Mouse (Mus musculus): ENCODE measurements around the gene Gm33543. TPM values are rescaled to one million over a fixed set of nuclear protein-coding genes. Genes with fewer than 3 reads are reported as not detected.

The Gm33543 gene
- polyA plus RNA-seq, 1 experiment from 2014 or later: not detected

DNA sequence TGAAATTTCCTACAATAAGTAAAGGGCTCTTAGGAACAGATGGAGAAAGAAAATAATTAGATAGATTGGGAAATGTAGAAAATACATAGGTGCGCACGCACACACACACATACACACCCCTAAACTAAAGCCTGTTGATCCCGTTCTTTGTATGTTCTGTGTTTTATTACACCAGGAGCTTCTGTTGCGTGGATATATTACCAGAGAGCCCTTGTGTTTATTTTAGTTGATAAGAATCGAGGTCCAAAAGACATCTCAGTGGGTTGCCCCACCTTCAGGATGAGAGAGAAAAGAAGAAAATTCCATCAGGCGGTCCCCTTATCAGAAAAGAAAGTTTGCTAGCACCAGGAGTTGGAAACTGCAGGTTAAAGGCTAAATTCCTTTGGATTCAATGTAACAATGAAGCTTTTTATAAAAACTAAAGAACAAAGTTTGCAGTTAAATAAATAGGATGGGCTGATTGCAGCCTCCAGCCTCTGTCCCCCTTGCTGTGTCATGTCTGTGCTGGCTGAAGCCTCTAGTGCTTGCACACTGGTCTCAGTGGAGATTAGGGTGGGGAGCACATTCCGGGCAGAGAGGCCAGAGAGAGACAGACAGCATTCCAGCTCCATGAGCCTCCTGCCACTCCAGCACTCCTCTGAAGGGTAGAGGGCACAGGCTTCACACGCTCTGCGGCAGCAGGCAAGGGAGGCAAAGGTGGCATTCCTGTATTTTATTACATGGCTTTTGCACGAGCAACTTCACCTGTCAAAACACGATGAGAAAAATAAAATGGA lies 21.8 kb upstream of the Gm33543 start:
- ATAC-seq (ENCODE audit: insufficient number of reproducible peaks, low FRiP score): peak; percentile 87
- Histone ChIP-seq H3K36me3 (no peaks in the 10 kb centered on the region), H3K4me2 (no peak overlapping the region; the same call in 1 of the 2 replicates), H3K9me3 (replicated peaks) (no peaks in the 10 kb centered on the region), H3K27ac (ENCODE audit: poor library complexity, severe bottlenecking) (peak overlapping the region; percentile 40), H3K27me3 (replicated peaks) (no peaks in the 10 kb centered on the region), H3K4me1 (replicated peaks) (peaks cover 13% of the 10 kb centered on the region), H3K9ac (no peak overlapping the region), H3K4me3 (no peak overlapping the region)
- 40% methylated on average over 11 of the region's 11 CpGs for WGBS

DNA sequence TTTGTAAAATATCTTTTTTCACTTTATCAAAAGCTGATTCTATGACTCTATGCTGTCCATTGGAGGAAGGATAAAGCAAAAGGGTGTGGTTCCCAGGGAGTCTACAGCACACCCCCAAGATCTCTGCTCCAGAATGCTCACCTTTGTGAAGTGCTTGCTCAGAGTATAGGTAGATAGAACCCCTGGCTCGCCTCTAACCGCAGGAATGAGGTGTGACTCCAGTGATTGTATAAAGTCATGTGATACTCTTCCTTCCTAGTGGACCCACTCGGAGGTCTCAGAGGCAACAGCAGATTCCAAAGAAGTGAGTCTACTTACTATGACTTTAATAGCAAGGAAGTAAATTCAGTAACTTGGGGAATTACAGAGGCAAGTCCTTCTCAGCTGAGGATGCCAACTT lies 19.9 kb upstream of the Gm33543 start:
- Histone ChIP-seq H3K9me3 (replicated peaks) (no peaks in the 10 kb centered on the region), H3K27me3 (replicated peaks) (no peaks in the 10 kb centered on the region), H3K4me3 (no peak overlapping the region), H3K27ac (ENCODE audit: poor library complexity, severe bottlenecking) (no peak overlapping the region), H3K9ac (no peak overlapping the region), H3K36me3 (no peaks in the 10 kb centered on the region), H3K4me2 (no peak overlapping the region), H3K4me1 (replicated peaks) (peaks cover 13% of the 10 kb centered on the region)
- no peak for ATAC-seq (ENCODE audit: insufficient number of reproducible peaks, low FRiP score)
- 68% methylated on average over 3 of the region's 3 CpGs for WGBS

DNA sequence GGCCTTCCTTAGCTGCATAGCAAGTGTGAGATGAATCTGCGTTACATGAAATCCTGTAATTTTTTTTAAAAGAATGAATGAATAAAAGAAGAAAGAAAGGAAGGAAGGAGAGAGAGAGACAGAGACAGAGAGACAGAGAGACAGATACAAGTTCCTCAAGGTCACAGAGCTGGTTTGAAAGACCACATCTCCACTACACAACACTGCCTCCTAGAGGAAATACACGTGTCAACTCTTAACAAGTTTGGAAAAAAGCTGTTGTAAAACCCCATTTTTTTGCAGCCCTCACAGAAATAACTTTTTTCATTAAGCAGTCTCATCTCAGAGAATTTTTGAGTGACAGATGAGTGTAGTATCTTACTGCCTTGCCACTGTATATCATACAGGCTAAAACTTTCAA lies 15.4 kb upstream of the Gm33543 start:
- 24% methylated on average over 2 of the region's 2 CpGs for WGBS
- Histone ChIP-seq H3K9ac (no peak overlapping the region), H3K4me1 (replicated peaks) (no peaks in the 10 kb centered on the region), H3K9me3 (replicated peaks) (no peaks in the 10 kb centered on the region), H3K27ac (ENCODE audit: poor library complexity, severe bottlenecking) (no peak overlapping the region), H3K36me3 (no peaks in the 10 kb centered on the region), H3K27me3 (replicated peaks) (no peaks in the 10 kb centered on the region), H3K4me2 (no peak overlapping the region), H3K4me3 (no peak overlapping the region)
- no peak for ATAC-seq (ENCODE audit: insufficient number of reproducible peaks, low FRiP score)

DNA sequence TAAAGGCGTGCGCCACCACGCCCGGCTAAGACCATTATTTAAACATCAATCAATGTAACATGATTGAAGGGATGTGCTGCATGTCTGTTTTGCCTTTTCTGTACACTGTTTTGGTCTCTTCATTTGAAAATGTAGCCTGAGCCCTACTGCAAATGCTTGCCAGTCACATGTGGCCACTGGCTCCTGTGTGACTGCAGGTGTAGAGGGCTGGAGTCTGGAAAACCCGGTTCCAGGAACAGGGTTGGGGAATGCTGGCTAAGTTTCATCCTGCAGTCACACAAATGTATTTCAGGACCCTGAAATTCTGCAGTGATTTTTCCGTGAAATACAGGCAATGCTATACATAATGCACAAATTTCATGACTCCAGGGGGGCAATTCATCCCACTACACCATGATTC lies 12.7 kb upstream of the Gm33543 start:
- H3K9ac ChIP-seq: no peak overlapping the region
- WGBS: 88% methylated on average over 6 of the region's 6 CpGs

DNA sequence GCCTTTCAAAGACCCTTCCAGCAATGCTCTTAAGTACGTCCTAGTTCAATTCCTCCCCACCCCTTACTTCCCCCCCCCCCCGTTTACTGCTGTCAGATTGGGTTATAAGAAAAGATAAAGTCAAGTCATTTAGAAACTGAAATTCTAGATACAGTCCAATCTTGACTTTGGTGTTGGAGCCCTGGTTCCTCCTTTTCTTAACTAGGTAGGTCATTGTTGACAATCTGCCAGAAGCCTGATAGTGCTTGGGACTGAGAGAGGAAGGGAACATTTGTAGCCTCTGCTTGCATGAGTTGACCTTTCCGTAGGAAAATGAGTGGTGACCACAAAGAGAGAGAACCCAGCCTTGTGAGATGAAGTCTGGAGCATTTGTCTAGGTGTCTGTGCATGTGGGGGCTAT lies 7.8 kb upstream of the Gm33543 start:
- ATAC-seq (ENCODE audit: insufficient number of reproducible peaks, low FRiP score): no peak
- Histone ChIP-seq H3K36me3 (no peaks in the 10 kb centered on the region), H3K27ac (ENCODE audit: poor library complexity, severe bottlenecking) (no peak overlapping the region), H3K9ac (no peak overlapping the region), H3K27me3 (replicated peaks) (no peaks in the 10 kb centered on the region), H3K4me1 (replicated peaks) (no peaks in the 10 kb centered on the region; the same call in 1 of the 2 replicates), H3K9me3 (replicated peaks) (peaks cover 3% of the 10 kb centered on the region; the same call in 1 of the 2 replicates), H3K4me3 (no peak overlapping the region), H3K4me2 (no peak overlapping the region)
- WGBS: 46% methylated on average over 3 of the region's 3 CpGs

More for the DNA sequence above, 12.7 kb upstream of the Gm33543 start:
- no peak overlapping the region for H3K4me3 ChIP-seq
- no peaks in the 10 kb centered on the region for H3K27me3 ChIP-seq (replicated peaks)
- no peaks in the 10 kb centered on the region; the same call in 1 of the 2 replicates for H3K4me1 ChIP-seq (replicated peaks)
- ATAC-seq (ENCODE audit: insufficient number of reproducible peaks, low FRiP score): no peak
- H3K9me3 ChIP-seq (replicated peaks): no peaks in the 10 kb centered on the region
- H3K36me3 ChIP-seq: no peaks in the 10 kb centered on the region
- H3K27ac ChIP-seq (ENCODE audit: poor library complexity, severe bottlenecking): no peak overlapping the region
- no peak overlapping the region for H3K4me2 ChIP-seq

DNA sequence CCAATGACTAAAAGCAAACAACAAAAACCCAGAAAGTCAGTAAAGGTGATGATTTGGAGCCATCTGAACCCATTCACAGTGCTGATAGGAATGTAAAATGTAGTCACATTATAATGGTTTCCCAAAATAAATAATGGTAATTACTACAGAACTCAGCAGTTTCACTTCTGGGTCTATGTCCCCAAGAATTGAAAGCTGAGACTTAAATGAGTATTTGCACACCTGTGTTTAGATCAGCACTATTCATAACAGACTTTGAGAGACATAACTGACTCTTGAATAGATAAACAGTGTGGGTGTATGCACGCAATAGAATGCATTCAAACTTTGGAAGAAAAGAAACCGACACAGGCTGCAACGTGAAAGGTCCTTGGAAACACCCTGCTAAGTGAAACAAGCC lies 4.0 kb upstream of the Gm33543 start:
- H3K36me3 ChIP-seq: no peaks in the 10 kb centered on the region
- H3K4me3 ChIP-seq: no peak overlapping the region
- no peak overlapping the region for H3K9ac ChIP-seq
- H3K4me1 ChIP-seq (replicated peaks): no peaks in the 10 kb centered on the region; the same call in 1 of the 2 replicates
- H3K27me3 ChIP-seq (replicated peaks): no peaks in the 10 kb centered on the region
- peaks cover 3% of the 10 kb centered on the region; the same call in 1 of the 2 replicates for H3K9me3 ChIP-seq (replicated peaks)
- WGBS: 74% methylated on average over 3 of the region's 3 CpGs
- H3K4me2 ChIP-seq: no peak overlapping the region
- H3K27ac ChIP-seq (ENCODE audit: poor library complexity, severe bottlenecking): no peak overlapping the region
- ATAC-seq (ENCODE audit: insufficient number of reproducible peaks, low FRiP score): no peak

DNA sequence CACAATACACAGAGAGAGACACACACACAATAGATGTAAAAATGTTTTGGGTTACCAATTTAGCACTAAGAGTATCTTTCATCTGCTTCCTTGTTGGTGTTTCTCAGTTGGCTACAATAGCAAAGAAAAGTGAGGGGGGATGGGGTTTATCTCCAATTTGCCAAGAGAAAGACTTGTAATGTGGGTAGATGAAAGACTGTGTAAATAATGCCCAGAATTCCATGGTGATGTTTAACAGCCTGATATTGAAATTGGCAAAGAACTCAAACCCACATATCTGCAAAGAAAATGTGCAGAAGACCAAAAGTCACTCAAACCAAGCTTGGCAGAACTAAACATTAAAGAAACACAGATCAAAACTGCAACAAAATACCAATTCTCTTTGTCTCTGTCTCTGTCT lies 3.6 kb upstream of the Gm33543 start:
- no peak overlapping the region for H3K9ac ChIP-seq
- no peaks in the 10 kb centered on the region for H3K27me3 ChIP-seq (replicated peaks)
- no peak overlapping the region for H3K4me2 ChIP-seq
- H3K4me1 ChIP-seq (replicated peaks): no peaks in the 10 kb centered on the region; the same call in 1 of the 2 replicates
- H3K9me3 ChIP-seq (replicated peaks): peaks cover 3% of the 10 kb centered on the region; the same call in 1 of the 2 replicates
- no peak overlapping the region for H3K4me3 ChIP-seq
- no peak for ATAC-seq (ENCODE audit: insufficient number of reproducible peaks, low FRiP score)
- no peaks in the 10 kb centered on the region for H3K36me3 ChIP-seq
- H3K27ac ChIP-seq (ENCODE audit: poor library complexity, severe bottlenecking): no peak overlapping the region

DNA sequence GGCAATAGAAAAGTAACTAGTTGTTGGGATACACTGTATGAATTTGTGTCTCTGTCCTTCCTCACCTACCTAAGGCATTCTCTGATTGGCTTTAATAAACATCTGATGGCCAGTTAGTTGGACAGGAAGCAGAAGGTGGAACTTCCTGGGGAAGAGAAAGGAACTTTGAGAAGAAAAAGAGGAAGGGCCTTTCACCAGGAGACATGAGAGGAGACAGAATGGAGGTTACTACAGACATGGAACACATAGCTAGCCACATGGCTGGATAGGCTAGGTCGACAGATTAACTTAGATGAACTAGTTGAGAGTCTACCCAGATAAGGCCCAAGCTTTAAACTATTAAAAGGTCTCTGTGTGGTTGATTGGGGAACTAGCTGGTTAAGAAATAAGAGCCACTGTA lies 1.1 kb upstream of the Gm33543 start:
- ATAC-seq (ENCODE audit: insufficient number of reproducible peaks, low FRiP score): no peak
- no peak overlapping the region for H3K4me3 ChIP-seq
- WGBS: 83% methylated on average over 1 of the region's 1 CpGs
- no peak overlapping the region for H3K4me2 ChIP-seq
- H3K27ac ChIP-seq (ENCODE audit: poor library complexity, severe bottlenecking): no peak overlapping the region
- no peaks in the 10 kb centered on the region for H3K27me3 ChIP-seq (replicated peaks)
- no peaks in the 10 kb centered on the region for H3K36me3 ChIP-seq
- H3K9me3 ChIP-seq (replicated peaks): peaks cover 3% of the 10 kb centered on the region; the same call in 1 of the 2 replicates
- no peak overlapping the region for H3K9ac ChIP-seq
- peaks cover 4% of the 10 kb centered on the region; the same call in 1 of the 2 replicates for H3K4me1 ChIP-seq (replicated peaks)

DNA sequence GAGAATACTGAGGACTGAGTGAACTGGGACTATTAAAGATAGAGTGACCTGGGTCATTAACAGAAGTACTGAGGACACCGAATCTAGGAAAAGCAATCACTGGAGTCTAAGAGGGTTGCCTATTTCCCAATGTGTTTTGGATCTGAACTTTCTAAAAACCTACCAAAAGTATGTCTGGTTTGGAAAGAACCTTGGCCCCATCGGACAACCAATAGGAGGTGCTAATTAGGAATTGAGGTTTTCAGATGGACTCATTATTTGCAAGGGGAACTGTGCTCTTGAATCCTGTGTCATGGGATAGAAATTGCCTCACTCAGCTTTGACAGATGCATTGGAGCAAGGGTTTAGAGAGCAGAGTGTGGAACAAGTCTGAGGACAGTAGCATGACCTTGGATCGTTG lies 1.5 kb downstream of the Gm33543 start:
- peaks cover 4% of the 10 kb centered on the region; the same call in 1 of the 2 replicates for H3K4me1 ChIP-seq (replicated peaks)
- H3K9ac ChIP-seq: no peak overlapping the region
- no peak overlapping the region for H3K27ac ChIP-seq (ENCODE audit: poor library complexity, severe bottlenecking)
- no peaks in the 10 kb centered on the region for H3K36me3 ChIP-seq
- no peak for ATAC-seq (ENCODE audit: insufficient number of reproducible peaks, low FRiP score)
- no peaks in the 10 kb centered on the region for H3K27me3 ChIP-seq (replicated peaks)
- 88% methylated on average over 3 of the region's 3 CpGs for WGBS
- H3K4me2 ChIP-seq: no peak overlapping the region
- H3K4me3 ChIP-seq: no peak overlapping the region
- H3K9me3 ChIP-seq (replicated peaks): no peaks in the 10 kb centered on the region

DNA sequence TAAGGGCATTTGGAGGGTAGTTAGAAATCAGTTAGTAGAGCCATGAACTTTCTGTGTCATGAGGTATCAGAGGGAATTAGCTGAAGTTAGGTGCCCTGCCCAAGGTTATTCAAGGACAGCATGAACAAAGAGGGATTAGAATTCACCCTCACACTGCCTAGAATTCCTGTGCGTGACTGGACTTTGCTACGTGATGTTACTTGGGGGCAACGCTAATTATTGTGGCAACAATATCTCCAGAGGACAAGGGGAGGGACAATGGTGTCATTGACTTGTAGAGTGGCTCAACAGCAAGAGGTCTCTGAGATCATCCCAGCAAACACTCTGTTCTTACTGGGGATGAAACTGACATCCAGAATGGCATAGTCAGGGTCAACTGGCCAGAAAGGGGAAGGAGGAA lies 2.9 kb downstream of the Gm33543 start:
- Histone ChIP-seq H3K27ac (ENCODE audit: poor library complexity, severe bottlenecking) (no peak overlapping the region), H3K4me1 (replicated peaks) (peaks cover 4% of the 10 kb centered on the region; the same call in 1 of the 2 replicates), H3K9ac (no peak overlapping the region), H3K9me3 (replicated peaks) (no peaks in the 10 kb centered on the region), H3K27me3 (replicated peaks) (no peaks in the 10 kb centered on the region), H3K36me3 (no peaks in the 10 kb centered on the region), H3K4me3 (no peak overlapping the region), H3K4me2 (no peak overlapping the region)
- WGBS: 62% methylated on average over 3 of the region's 3 CpGs
- ATAC-seq (ENCODE audit: insufficient number of reproducible peaks, low FRiP score): no peak

DNA sequence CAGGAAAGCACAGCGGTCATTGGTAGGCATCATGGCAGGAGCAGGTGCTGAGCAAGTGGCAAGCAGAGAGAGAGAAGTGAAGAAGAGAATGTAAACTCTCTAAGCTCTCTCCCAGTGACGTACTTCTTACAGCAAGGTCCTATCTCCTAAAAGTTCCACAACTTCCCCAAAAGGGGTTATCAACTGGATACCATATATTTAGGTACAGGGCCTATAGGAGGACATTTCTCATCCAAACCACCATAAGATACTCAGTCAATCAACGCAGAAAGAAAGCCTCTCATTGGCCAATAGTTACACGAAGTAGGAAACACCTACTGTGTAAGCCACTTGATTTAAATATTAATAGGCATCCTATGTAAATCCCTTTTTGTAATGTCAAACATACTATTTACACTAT lies 3.7 kb downstream of the Gm33543 start:
- Histone ChIP-seq H3K4me3 (no peak overlapping the region), H3K4me2 (no peak overlapping the region), H3K9ac (no peak overlapping the region), H3K4me1 (replicated peaks) (peaks cover 4% of the 10 kb centered on the region; the same call in 1 of the 2 replicates), H3K9me3 (replicated peaks) (no peaks in the 10 kb centered on the region), H3K27ac (ENCODE audit: poor library complexity, severe bottlenecking) (no peak overlapping the region), H3K36me3 (no peaks in the 10 kb centered on the region), H3K27me3 (replicated peaks) (no peaks in the 10 kb centered on the region)
- no peak for ATAC-seq (ENCODE audit: insufficient number of reproducible peaks, low FRiP score)
- 86% methylated on average over 4 of the region's 4 CpGs for WGBS
